Mouse (Mus musculus) thymus, postnatal 10 days (tissue): ENCODE data around the gene H2-K1.

ENCODE experiments used
- DNase-seq, 2 experiments: peaks; one replicate each; pipeline ENCODE4 v3.0.0; 2021; ENCODE audit warnings: low spot score in 2 of 2

Gene H2-K1

DNA sequence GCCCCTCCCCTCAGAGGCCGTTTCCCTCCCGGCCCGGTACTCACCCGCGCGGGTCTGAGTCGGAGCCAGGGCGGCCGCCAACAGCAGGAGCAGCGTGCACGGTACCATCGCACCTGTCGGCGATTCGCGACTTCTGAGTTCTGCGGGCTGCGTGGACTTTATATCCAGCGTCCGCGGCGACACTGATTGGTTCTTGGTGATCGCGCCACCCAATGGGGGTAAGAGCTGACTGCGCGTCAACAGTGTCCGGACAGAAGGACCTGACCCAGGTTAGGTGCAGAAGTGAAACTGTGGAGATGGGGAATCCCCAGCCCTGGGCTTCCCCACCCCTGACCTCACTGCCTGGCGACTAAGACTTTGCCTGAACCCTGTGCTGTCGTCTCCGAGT, at the start of gene H2-K1:
TSS of gene H2-K1 (minus strand) at position 198 of the 388 bp plus-strand sequence.
- peak; percentile 65 to 68 for DNase-seq

DNA sequence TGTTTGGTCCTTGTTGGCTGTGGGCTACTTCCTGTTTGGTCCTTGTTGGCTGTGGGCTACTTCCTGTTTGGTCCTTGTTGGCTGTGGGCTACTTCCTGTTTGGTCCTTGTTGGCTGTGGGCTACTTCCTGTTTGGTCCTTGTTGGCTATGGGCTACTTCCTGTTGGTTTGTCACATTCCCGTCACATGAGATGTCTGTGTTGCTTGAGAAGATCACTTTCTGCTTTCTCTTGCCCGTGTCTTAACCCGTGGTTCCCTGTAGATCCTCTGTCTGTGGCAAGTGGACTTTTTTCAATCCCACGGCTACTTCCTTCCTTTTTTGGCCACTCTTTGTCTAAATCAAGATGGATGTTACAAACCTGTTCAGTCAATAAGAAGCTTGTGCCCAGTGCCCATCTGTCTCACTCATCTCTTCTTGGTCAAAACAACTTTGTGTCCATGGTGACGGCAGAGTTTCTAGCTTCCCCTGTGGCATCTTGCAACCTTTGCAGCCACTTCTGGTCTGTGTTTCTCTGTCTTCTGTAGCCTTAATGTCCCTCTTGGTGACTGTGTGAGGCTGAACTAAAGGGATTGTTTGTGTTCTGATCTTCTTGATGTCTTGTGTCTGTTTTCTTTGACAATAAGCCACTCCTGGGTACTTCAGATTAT, 47.4 kb upstream of the H2-K1 start:
- no peak for DNase-seq

GRCm38 (mm10) chr17:34045941-34046340, 45.8 kb upstream of the H2-K1 start:
- DNase-seq, result no peak

- no peak for DNase-seq
Measured at GRCm38 (mm10) chr17:34039562-34040450, 39.7 kb upstream of the H2-K1 start.

DNA sequence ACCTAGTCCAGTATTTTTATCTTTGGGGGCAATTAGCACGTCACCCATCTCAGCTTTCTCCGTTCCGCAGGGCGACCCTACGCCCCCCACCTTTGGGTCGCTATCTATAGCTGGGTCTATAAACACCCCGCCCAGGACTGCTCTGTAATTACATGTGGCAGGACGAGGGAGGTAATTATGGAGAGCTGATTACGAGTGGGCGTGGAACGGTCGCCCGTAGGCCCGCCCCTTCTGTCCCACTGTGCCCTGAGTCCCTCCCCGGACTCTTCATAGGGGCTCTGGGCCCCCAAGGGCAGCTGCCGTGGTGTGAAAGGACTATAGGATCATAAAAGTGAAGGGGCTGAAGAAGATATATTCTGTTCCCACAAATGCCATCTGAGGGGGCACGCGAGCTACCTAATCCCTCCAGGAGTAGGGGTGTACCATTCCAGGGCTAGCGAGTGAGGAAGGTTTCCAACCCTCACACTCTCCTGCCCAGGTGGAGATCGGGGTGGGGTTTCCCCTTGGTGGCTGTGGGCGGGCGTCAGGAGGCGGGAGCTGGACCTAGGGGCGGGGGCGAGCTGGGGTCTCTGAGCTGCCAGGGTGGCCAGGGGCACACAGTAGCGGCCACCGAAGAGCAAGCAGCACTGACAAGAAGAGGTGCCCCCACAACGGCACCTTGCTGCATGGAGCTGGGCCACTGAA, 38.9 kb upstream of the H2-K1 start, which contains the start of gene Col11a2:
TSS of gene Col11a2 (plus strand) at position 560 of the 684 bp plus-strand sequence.
- no peak for DNase-seq

GRCm38 (mm10) chr17:34038440-34038839, 38.3 kb upstream of the H2-K1 start:
- DNase-seq, result no peak

- DNase-seq, result no peak
Measured at GRCm38 (mm10) chr17:34037241-34037640, 37.1 kb upstream of the H2-K1 start.

DNA sequence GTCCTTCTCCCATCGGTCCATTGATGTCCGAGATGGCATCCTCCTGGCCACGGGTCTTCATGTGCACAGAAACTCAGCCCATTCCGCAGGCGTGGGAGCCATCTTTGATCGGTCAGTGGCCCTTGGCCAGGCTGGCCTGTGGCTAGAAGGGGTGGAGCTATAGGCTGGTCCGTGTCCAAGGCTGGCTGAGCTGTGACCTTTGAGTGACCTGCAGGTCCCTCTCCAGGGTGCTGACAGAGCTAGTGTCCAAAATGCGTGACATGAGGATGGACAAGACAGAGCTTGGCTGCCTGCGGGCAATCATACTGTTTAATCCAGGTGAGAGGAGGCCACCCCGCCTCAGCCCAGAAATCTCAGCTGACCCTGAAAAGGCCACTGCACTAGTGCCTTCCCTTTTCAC, 36.5 kb upstream of the H2-K1 start:
- no peak for DNase-seq

DNA sequence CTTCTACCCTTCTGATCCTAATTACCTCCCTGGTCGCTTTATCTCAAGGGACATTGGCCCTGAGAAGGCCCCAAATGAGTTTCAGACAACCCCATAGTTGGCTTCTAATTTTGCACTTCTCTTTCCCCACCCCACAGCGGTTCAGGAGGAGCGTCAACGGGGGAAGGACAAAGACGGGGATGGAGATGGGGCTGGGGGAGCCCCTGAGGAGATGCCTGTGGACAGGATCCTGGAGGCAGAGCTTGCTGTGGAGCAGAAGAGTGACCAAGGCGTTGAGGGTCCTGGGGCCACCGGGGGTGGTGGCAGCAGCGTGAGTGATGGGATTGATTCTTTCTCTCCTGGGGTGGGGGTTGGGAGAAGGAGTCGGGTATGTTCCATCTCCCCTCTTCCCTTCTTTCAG, 35.4 kb upstream of the H2-K1 start:
- no peak for DNase-seq

DNA sequence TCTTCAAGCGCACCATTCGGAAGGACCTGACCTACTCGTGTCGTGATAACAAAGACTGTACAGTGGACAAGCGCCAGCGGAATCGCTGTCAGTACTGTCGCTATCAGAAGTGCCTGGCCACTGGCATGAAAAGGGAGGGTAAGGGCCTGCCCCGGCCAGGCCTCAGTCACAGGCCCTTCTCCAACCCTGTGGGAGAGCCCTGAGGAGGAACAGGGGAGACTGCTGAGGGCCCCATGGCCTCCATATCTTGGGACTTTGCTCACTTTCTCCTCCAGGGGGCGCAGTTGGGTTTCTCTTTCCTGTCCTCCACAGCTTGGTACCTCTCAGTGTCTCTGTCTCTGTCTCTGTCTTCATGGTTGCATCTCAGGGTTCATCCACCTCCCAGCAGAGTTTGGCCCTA, 33.9 kb upstream of the H2-K1 start:
- DNase-seq, result peak; percentile 57 to 87

DNA sequence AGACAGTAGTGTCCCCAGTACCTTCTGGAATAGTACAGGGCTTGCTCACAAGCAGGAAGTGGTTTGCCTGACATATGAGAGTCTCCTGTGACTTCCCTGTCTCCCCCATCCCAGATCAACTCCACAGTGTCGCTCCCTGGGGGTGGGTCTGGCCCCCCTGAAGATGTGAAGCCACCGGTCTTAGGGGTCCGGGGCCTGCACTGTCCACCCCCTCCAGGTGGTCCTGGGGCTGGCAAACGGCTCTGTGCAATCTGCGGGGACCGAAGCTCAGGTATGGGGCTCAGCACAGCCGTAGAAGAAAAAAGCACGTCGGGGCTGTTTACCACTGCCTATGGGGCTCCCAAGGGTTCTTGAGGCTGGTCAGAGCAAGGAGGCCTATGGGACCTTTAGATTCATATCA, 33.3 kb upstream of the H2-K1 start:
- DNase-seq, result no peak

- no peak for DNase-seq
Measured at GRCm38 (mm10) chr17:34032806-34033205, 32.7 kb upstream of the H2-K1 start.

- DNase-seq, result peak; percentile 75 to 76
Measured at GRCm38 (mm10) chr17:34032174-34032632, 32.1 kb upstream of the H2-K1 start.

GRCm38 (mm10) chr17:34031465-34032173, 31.5 kb upstream of the H2-K1 start, which contains the start of the genes Slc39a7 and Rxrb:
Gene Slc39a7, minus strand, starts transcription at chr17:34031682.
Gene Rxrb, plus strand, starts transcription at chr17:34031812.
- DNase-seq, result peak; percentile 99 to 100

- peak; percentile 28 to 57 for DNase-seq
Measured at GRCm38 (mm10) chr17:34030861-34031326, 30.7 kb upstream of the H2-K1 start.

- peak in 1 of 2 experiments; percentile 5 for DNase-seq
Measured at GRCm38 (mm10) chr17:34029890-34030595, 29.9 kb upstream of the H2-K1 start.

GRCm38 (mm10) chr17:34029150-34029889, 29.2 kb upstream of the H2-K1 start:
- DNase-seq, result peak; percentile 3 to 4

DNA sequence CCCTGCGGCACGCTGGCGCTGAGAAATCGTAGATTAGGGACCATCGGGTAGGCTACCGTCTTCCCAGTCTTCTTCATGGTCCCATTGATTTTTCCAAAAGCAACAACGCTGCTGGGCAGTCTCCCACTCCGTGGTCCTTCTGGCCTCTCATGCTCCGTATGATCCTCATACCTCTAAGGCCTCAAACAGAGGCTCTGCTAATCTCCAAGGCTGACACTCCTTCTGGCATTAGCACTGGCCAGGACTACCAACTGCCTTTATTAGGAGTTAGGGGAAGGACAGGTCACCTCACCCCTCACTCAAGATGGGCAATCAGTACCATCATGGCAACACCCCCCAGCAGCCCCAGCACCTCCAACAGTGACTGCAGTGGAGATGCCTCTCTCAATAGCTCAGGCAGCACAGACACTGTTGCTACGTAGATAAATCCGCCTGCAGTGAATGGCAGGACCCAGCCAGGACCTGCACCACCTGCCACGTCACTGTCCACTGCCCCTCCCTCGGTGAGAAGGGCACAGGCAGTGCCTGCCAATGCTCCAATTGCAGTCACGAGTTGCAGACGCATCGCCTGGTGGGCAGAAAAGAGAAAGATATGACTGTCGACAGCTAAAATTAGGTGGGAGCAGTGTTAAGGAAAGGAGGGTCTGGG, 28.5 kb upstream of the H2-K1 start:
- peak; percentile 3 to 10 for DNase-seq

DNA sequence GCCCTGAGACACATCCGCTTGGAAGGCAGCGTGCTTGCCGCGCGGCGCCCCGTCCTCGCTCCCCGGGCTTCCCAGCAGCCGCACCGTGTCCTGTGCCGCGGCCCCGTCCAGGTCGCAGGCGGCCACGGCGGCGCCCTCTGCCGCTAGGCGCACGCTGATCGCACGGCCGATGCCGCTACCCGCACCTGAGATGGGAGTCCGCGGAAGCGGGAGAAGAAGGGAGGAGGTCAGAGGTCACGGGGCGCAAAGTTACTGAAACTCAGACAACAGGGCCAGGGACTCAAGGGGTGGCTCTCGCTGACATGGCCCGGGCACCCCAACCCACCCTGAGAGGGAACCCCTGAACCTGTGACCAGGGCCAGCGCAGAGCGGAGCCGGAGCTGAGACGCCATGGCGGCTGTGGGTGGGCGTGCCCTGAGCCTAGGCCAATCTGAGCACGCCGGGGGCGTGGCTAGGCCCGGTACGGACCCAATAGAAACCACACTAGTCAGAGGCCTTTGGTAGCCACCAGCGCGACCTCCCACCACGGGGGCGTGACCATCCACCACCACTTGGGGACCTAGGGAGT, 27.6 kb upstream of the H2-K1 start, which contains the start of gene H2-Ke6:
TSS of gene H2-Ke6 (minus strand) at position 405 of the 568 bp plus-strand sequence.
- peak; percentile 87 to 88 for DNase-seq
